Mouse (Mus musculus): ENCODE results near the gene Oscp1.

DNA sequence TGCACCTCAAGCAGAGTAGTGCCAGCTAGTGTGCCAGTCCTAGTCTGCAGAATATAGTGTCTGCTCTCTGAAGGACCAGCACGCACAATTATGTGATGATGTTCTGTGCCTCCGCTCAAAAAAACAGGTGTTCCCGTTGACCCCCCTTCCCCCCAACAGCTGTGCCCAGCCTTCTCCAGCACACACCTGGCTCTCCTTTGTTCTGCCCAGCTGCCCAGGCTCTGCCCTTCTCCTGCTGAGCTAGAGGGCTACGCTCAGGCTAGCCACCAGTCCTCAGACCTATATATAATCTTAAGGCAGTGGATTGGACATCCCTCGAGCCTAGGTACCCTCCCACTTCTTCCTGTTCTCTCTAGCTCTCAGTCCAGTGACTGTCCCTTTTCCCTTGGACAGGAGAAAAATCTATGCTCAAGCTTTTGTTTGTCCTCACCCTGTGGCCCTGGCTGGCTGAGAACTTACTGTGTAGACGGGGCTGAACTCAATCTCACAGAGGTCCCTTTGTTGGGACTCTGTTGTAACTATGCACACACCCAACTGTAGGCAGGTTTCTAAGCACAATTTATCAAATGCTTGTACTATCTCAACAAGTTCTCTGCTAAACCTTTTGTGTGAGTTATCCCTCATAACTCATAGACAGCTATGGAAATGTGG lies 57.6 kb downstream of the Oscp1 start:
- no peak for TF ChIP-seq ZMIZ1 (IDR thresholded peaks at IDR 0.05; ENCODE audit: low read depth, low read length)
- no peak for TF ChIP-seq CTCF (conservative IDR thresholded peaks at IDR 0.05 in 1 of 2, IDR thresholded peaks at IDR 0.05 in 1 of 2; ENCODE audit: low read depth in 2 of 2, low read length in 2 of 2)
- TF ChIP-seq ETS1 (conservative IDR thresholded peaks at IDR 0.05; ENCODE audit: low read depth, low read length) = no peak
- no peak for TF ChIP-seq POLR2A (IDR thresholded peaks at IDR 0.05; ENCODE audit: low read depth, low read length)
